Mouse (Mus musculus) C2C12 (cell line): ENCODE results near the gene Rdh16f1. TPM values are rescaled to one million over a fixed set of nuclear protein-coding genes. Genes with fewer than 3 reads are reported as not detected.
"Not testable (repeated sequence)": the region's sequence is repeated elsewhere in the genome, so short reads cannot be mapped to it uniquely, and the experiment has no call there.

Experiments
- H3K27me3 ChIP-seq: one replicate; pipeline ENCODE4 v1.6.1; 2011; ENCODE audit not compliant: control insufficient read depth, insufficient read depth, insufficient read length
- H3K36me3 ChIP-seq: one replicate; pipeline ENCODE4 v1.6.1; 2011; ENCODE audit not compliant: control insufficient read depth, insufficient read depth
- H3K4me3 ChIP-seq: one replicate; pipeline ENCODE4 v1.5.1; 2011; ENCODE audit warnings: mild to moderate bottlenecking, control low read depth; ENCODE audit not compliant: poor library complexity, insufficient read depth, severe bottlenecking
- H3K79me2 ChIP-seq: one replicate; pipeline ENCODE4 v1.6.1; 2011; ENCODE audit not compliant: control insufficient read depth, insufficient read depth
- H3K79me3 ChIP-seq: one replicate; pipeline ENCODE4 v1.6.1; 2011; ENCODE audit warnings: low read depth, control low read depth
- H3ac ChIP-seq: one replicate; pipeline ENCODE3; 2011; ENCODE audit warnings: low read depth; ENCODE audit not compliant: control insufficient read depth, insufficient read length
- CEBPB ChIP-seq: IDR thresholded peaks from one replicate; pipeline ENCODE4 v1.6.1; 2011; ENCODE audit warnings: low read depth, mild to moderate bottlenecking, control low read depth, moderate library complexity
- CTCF ChIP-seq: IDR thresholded peaks from one replicate; pipeline ENCODE4 v1.5.1; 2011; ENCODE audit not compliant: control insufficient read depth, insufficient read depth, insufficient read length
- FOSL1 ChIP-seq: IDR thresholded peaks from one replicate; pipeline ENCODE4 v1.8.0; 2011; ENCODE audit warnings: mild to moderate bottlenecking, low read length; ENCODE audit not compliant: poor library complexity, insufficient read depth, severe bottlenecking
- MAX ChIP-seq: IDR thresholded peaks from one replicate; pipeline ENCODE4 v1.6.1; 2011; ENCODE audit warnings: mild to moderate bottlenecking, control low read depth
- MYOD1 ChIP-seq: IDR thresholded peaks from one replicate; pipeline ENCODE4 v1.6.1; 2011; ENCODE audit warnings: low read depth; ENCODE audit not compliant: control insufficient read depth, insufficient read length
- MYOG ChIP-seq: IDR thresholded peaks from one replicate; pipeline ENCODE4 v1.6.1; 2011; ENCODE audit not compliant: control insufficient read depth, insufficient read length; ENCODE audit errors: extremely low read depth
- USF1 ChIP-seq: IDR thresholded peaks from one replicate; pipeline ENCODE4 v1.6.1; 2011; ENCODE audit warnings: low read depth, mild to moderate bottlenecking, control low read depth, moderate library complexity
- polyA plus RNA-seq: library from polyadenylated mRNA; unstranded; fragments of >200 nt; fragmentation: generic; extraction: Trizol; gene quantifications from one replicate; pipeline ENCODE4 v1.2.1, GENCODE M21; 2012; ENCODE audit warnings: missing spikeins

Gene Rdh16f1
- polyA plus RNA-seq, 1 experiment: not detected

DNA sequence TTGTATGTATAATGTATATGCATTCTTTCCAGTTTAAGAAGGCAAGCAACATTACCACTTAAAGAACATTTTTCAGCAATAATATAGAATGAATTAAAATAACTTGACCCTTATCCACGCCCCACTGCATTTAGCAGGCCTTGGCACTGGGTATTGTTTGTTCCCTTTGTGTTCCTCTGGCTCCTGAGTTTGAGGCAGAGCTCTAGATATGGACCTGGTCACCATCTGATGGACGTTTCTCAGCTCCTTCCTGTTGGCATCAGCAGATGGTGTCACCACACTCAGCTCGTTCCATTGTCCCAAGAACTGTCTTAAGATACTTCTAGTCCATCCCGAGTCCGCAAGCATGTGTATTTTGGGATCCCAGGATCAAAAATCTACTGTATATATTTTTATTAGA is 42.6 kb downstream of the Rdh16f1 start:
- H3K79me3 ChIP-seq: no peaks in the 10 kb centered on the region
- no peaks in the 10 kb centered on the region for H3K27me3 ChIP-seq
- H3K36me3 ChIP-seq: no peaks in the 10 kb centered on the region
- H3K4me3 ChIP-seq: no peak overlapping the region
- no peak overlapping the region for H3ac ChIP-seq
- TF ChIP-seq MYOG: no peak
- TF ChIP-seq MYOD1: no peak
- no peak for TF ChIP-seq USF1
- no peak for TF ChIP-seq FOSL1
- no peak for TF ChIP-seq CTCF
- no peak for TF ChIP-seq CEBPB
- no peaks in the 10 kb centered on the region for H3K79me2 ChIP-seq

DNA sequence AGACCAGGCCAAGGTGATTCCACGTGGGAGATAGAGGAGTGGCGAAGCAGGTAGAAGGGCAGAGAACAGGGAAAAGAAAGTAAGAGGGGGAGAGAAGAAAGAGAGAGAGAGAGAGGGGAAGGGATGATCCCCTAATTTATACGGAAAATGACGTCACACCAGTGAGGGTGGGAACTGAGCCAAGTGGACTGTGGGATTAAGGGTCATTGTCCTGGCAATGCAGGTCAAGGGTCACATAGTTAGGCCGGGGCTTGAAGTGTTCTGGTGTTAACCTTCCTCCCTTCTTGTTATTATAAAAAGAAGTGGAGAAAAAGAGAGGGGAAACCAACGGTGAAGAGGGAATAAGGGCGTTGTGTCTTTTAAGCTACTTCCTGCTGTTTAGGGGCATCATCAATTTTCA is 44.8 kb downstream of the Rdh16f1 start:
- Histone ChIP-seq H3K27me3 (no peaks in the 10 kb centered on the region), H3K79me2 (no peaks in the 10 kb centered on the region), H3K4me3 (no peak overlapping the region), H3K79me3 (no peaks in the 10 kb centered on the region), H3K36me3 (no peaks in the 10 kb centered on the region), H3ac (no peak overlapping the region)
- TF ChIP-seq USF1 (no peak), MAX (no peak), CEBPB (no peak), FOSL1 (no peak), MYOG (no peak), CTCF (no peak), MYOD1 (no peak)

DNA sequence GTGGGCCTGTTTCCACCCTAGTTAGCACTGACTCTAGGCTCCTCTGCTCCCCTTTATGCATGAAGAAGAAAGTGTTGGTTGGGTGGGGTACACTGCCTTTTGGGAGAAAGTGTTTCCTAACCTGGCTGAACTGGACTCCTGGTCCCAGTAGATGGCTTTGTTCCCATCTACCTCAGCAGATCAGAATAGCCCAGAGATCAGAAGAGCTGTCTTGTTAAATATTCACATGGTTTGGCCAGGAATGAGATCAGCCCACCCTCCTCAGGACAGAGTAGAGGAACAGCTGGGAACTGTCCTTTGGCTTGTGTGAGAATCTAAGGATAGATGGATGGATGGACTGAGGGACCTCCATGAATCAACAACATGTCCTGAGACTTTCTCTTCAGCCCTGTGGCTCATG is 56.3 kb downstream of the Rdh16f1 start:
- Histone ChIP-seq H3K36me3 (no peaks in the 10 kb centered on the region), H3K79me2 (no peaks in the 10 kb centered on the region), H3ac (no peak overlapping the region), H3K79me3 (no peaks in the 10 kb centered on the region), H3K27me3 (no peaks in the 10 kb centered on the region), H3K4me3 (no peak overlapping the region)
- no peak for TF ChIP-seq CEBPB
- TF ChIP-seq MYOD1: no peak
- TF ChIP-seq MYOG: no peak
- no peak for TF ChIP-seq CTCF
- TF ChIP-seq USF1: no peak
- no peak for TF ChIP-seq MAX
- no peak for TF ChIP-seq FOSL1

DNA sequence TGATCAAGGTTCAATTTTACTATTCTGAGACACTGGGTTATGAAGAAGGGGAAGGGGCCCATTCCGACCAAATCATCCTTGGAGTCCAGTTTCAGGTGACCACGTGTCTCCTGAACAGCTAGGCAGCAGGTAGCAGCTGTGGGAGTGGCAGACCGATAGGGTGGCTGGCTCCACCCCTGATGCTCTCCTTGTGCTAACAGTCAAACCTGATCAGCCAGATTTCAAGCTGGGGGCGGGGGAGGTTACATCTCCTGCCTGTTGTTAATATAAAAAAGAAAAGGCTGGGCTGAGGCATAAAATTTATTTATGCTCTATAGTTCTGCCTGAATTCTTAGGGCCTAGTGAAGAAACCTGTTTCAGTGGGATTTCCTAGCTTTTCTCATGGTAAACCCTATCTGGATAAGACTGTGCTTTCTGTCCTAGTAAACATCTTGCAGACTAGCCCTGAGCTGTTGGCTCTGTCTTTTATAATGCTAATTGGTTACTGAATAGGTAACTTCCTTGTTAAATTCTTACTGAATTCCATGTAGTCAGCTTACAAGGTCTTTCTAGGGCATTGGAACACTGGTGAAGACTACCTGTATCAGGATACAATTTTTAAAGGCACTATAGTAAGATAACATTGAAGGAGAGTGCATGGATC is 57.8 kb downstream of the Rdh16f1 start:
- not testable (repeated sequence) for H3K79me2 ChIP-seq, H3K4me3 ChIP-seq, H3ac ChIP-seq, H3K36me3 ChIP-seq, H3K27me3 ChIP-seq, H3K79me3 ChIP-seq

DNA sequence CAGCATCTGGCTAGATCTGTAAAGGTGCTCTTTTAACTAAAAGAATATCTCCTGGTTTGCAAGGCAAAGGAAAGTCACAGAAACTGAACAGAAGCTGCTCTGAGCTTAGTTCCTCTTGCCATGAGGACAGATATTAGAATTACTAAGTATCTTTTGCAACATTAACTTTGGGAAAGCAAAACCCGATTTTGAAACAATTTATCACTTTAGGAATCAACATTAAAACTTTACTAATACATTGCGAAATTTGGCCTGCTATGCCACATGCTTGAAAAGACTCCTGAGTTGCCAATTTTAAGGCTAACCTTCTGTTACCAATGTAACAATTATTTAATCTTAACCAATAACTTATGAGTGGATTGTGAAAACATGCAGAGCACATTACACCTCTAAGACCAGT is 62.2 kb downstream of the Rdh16f1 start:
- not testable (repeated sequence) for H3K27me3 ChIP-seq, H3ac ChIP-seq, H3K4me3 ChIP-seq, H3K36me3 ChIP-seq, H3K79me2 ChIP-seq, H3K79me3 ChIP-seq

DNA sequence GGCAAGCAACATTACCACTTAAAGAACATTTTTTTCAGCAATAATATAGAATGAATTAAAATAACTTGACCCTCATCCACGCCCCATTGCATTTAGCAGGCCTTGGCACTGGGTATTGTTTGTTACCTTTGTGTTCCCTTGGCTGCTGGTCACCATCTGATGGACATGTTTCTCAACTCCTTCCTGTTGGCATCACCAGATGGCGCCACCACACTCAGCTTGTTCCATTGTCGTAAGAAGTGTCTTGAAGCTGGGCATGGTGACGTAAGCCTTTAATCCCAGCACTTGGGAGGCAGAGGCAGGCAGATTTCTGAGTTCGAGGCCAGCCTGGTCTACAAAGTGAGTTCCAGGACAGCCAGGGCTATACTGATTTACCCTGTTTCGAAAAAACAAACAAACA is 65.8 kb downstream of the Rdh16f1 start:
- H3K79me2 ChIP-seq: no peaks in the 10 kb centered on the region
- H3K27me3 ChIP-seq: no peaks in the 10 kb centered on the region
- no peak overlapping the region for H3ac ChIP-seq
- no peaks in the 10 kb centered on the region for H3K36me3 ChIP-seq
- H3K4me3 ChIP-seq: no peak overlapping the region
- TF ChIP-seq CEBPB (no peak), CTCF (no peak), MYOG (no peak), MYOD1 (no peak), FOSL1 (no peak), USF1 (no peak), MAX (no peak)
- no peaks in the 10 kb centered on the region for H3K79me3 ChIP-seq
